Mouse (Mus musculus): ENCODE data around the gene Stk19.
"Not testable (repeated sequence)": the region's sequence is repeated elsewhere in the genome, so short reads cannot be mapped to it uniquely, and the experiment has no call there.

Stk19 gene

GRCm38 (mm10) chr17:34838785-34839184, 2.0 kb upstream of the Stk19 start:
- no peak for DNase-seq

DNA sequence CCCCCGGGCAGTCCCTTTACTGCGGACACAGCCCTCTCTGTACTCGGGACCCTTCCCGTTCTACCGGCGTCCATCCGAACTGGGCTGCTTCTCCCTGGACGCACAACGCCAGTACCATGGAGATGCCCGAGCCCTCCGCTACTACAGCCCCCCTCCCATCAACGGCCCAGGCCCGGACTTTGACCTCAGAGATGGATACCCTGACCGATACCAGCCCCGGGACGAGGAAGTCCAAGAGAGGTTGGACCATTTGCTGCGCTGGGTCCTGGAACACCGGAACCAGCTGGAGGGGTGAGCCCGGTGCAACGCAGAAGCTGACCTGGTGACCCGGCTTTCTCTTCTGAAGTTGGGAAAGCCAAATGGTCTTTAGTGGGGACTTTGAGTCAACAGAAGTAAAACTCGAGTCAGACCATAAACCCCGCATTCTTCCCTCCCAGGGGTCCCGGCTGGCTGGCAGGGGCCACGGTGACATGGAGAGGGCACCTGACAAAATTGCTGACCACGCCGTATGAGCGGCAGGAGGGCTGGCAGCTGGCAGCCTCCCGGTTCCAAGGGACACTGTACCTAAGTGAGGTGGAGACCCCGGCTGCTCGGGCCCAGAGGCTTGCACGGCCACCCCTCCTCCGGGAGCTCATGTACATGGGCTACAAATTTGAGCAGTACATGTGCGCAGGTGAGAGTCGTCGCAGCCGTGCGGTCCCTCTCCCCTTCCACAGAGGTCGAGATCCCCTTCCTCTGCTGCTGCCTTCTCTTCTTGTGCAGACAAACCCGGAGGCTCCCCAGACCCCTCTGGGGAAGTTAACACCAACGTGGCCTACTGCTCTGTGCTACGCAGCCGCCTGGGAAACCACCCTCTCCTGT, 949 bp upstream of the Stk19 start:
- DNase-seq, result peak; percentile 47

DNA sequence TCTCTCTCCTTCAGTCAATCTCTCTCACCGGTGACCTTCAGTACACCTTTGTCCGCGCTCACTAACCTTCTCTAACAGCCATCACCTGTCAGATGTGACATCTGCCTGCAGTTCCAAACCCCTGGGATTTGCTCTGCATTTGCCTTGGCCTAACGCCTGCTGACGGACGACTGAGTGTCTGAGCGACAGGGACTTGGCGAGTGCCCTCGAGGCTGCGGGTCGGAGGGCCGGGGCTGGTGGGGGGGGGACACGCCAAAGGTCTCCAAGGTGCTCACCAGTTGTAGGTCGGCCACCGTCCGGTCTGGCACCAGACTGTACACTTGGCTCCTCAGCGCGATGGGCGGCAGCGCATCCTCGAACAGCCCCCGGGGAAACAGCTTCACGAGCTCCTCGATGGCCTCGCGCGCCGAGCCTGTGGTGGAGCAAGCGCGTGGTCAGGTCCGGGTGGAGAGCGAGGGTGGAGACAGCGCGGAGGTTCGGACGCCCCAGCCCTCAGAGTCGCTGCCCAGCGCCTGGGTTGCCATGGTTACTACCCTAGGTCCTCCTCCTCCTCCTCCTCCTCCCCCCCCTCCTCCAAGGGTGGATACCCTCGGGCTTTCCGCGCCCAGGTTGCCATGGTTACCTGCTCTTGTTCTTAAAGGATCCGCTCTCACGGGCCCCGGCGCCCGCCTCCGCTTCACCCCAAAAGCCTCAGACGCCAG, 440 bp downstream of the Stk19 start:
- no peak for DNase-seq

GRCm38 (mm10) chr17:34830776-34831175, 6.0 kb downstream of the Stk19 start:
- not testable (repeated sequence) for DNase-seq

- no peak for DNase-seq
Measured at GRCm38 (mm10) chr17:34814818-34815370, 21.9 kb downstream of the Stk19 start.

DNA sequence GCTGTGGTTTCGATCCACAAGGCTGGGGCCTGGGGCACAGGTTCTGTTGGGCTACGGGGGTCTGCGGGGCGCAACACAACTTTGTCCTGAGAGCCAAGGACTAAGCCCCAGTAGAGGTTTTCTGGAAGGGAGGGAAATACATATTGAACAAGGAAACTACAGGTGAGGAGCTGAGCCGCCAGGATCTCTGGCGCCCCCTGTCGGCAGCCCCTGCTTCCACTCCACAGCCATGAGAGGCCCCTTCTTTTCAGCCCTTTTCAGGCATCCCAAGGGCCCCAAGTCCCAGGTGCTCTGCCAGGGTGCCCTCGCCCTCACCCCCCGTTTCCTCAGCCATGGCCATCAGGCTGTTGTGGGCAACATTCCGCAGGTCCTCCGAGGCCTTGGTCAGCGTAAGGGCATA, 23.0 kb downstream of the Stk19 start:
- DNase-seq, result peak; percentile 59

GRCm38 (mm10) chr17:34811275-34811674, 25.5 kb downstream of the Stk19 start:
- DNase-seq, result no peak

DNA sequence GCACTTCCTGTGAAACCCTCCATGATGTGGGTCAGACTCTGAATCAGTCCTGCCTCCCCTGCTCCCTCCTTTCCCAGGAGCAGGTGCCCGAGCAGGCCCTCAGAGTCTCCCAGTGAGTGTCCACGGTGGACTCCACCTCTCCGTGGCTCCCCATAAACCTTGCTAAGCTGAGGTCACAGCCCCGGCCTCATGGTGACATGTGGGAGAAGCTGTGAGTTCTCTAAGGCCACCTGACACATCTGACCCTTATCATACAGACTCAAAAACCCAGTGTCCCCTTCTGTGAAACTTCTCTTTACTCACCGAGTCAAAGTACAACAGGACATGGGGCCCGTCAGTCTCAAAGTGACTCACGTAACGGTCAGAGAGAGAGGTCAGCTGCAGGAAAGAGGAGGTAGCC, 25.9 kb downstream of the Stk19 start:
- not testable (repeated sequence) for DNase-seq

DNA sequence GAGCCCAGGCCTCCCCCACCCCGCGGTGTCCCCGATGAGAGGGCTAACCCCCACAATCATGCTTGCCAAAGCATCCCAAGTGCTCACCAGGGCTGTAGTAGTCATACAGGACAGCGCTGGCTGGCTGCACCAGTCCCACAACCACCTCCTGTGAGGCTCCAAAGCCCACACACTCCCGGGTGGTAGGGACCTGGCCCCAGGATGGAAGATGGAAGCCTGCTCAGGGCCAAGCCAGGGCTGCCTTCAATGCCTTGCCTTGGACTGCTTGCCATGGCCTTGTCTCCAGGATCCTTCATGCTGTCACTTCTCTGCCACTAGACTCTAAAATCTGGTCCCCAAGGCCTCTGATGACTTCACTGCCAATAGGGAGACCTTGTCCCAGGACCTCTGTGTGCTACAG, 26.3 kb downstream of the Stk19 start:
- not testable (repeated sequence) for DNase-seq

GRCm38 (mm10) chr17:34808599-34809205, 28.0 kb downstream of the Stk19 start:
- no peak for DNase-seq

DNA sequence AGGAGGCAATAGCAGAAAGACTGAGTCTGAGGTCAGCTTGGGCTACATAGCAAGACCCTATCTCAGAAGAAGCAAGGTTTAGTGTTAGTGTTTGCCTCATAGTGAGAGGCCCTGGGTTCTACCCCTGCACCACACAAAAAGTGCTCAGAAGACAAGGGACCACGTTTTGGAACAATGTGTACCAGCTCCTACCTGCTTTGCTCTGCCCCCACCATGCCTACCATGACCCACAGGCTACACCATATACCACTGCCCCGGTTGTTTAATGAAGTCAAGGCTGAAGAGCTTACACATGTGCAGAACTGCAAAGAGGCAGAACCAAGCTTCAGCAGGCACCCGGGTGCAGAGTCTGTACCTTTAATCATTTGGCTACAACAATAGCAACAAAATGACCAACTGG, 29.6 kb downstream of the Stk19 start:
- no peak for DNase-seq

DNA sequence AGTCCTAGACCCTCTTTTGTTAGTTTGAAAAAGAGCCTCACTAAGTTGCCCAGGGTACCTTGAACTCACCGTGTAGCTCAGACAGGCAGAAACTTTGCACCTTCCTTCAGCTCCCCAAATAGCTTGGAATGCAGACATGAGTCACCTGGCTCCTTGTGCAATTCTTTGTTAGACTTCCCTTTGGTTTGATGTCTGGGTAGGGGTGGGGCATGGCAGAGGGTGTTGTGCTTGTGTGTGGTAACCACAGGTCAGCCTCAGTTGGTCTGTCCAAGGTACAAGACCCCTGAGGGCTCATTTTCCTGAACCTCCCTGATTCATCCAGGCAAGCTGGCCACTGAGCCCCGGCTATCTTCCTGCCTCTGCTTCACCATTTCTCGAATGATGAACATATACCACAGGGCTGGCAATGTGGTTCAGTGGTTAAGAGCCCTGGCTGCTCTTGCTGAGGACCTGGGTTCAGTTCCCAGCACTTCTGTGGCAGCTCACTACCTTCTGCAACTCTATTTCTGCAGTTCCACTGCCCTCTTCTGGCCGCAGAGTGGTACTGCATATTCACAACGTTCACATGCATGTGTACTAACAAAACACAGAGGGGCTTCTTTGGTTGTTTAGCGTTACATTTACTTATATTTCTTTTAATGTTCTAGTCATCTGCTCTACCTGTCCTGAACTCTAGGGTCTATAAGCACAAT, 31.7 kb downstream of the Stk19 start:
- DNase-seq, result no peak

DNA sequence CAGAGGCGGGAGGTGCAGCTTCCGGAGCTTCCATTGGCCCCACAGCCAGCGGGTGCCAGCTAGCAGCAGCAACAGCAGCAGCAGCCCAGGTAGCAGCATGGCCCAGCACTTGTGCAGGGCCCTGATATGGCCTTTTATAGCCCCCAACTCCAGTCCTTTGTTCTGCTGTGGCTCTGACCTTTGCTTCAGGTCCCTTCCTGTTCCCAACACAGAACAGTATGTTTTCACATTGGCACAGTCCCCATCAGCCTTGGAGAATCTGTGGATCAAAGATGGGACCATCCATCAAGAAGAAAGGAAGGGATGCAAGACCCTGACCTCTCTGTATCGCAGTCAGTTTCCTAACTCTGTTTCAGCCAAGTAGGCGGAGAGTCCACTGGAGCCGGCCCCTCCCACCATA, 32.4 kb downstream of the Stk19 start, which contains the start of gene Cyp21a1:
Gene Cyp21a1, minus strand, starts transcription at position 261 of the 400 bp plus-strand sequence.
- not testable (repeated sequence) for DNase-seq

DNA sequence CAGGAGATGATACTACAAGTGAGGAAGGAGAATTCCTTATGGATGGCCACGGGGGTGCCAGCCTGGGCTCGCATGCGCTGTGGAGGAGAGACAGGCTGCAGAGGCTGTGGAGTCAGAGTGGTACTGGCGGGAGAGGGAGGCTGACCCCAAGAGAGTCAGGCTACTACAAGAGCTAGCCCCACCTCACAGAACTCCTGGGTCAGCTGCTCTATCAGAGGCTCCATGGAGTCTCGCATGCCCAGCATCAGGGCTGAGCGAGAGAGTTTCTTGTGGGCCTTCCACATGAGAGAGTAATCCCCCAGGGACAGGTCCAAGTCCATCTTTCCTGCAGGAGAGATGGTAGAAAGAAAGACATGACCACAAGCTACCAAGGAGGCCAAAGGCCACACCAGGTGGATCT, 33.4 kb downstream of the Stk19 start:
- DNase-seq, result not testable (repeated sequence)

DNA sequence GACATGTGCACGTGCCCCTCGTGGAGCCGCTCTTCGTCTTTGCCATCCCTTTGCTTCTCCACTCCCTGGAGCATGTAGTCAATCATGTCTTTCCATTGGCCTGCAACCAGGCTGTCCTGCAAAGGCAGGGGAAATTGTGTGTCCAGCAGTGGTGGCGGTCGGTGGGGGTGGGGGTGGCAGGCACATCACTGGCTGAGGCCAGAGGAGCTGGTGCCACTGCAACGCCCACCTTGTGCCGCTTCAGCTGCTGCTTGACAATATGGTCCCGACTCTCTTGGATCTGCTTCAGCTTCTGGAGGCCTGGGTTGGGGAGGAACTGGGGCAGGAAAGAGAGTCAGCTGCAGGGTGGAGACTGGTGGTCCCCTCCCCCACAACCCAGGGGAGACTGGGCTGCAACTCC, 34.0 kb downstream of the Stk19 start:
- not testable (repeated sequence) for DNase-seq

DNA sequence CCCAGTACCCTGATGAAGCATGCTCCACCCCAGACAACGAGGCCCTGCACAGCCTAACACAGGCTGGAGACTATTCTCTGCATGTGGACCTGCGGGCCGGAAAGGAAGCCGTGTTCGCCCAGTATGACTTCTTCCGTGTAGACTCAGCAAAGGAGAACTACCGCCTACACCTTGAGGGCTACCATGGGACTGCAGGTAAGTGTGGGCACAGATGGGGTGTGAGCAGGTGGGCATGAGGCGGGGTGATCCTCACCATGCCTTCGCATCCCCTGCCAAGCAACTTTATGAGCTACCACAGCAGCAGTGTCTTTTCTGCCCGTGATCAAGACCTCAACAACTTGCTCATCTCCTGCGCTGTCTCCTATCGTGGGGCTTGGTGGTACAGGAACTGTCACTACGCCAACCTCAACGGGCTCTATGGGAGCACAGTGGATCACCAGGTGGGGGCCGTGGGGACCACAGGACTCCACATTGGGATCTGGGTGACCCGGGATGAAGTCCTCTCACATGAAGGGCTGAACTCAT, 35.9 kb downstream of the Stk19 start:
- not testable (repeated sequence) for DNase-seq

GRCm38 (mm10) chr17:34799531-34799925, 37.2 kb downstream of the Stk19 start:
- no peak for DNase-seq

- DNase-seq, result no peak
Measured at GRCm38 (mm10) chr17:34798866-34799530, 37.7 kb downstream of the Stk19 start.

- not testable (repeated sequence) for DNase-seq
Measured at GRCm38 (mm10) chr17:34798071-34798470, 38.7 kb downstream of the Stk19 start.

DNA sequence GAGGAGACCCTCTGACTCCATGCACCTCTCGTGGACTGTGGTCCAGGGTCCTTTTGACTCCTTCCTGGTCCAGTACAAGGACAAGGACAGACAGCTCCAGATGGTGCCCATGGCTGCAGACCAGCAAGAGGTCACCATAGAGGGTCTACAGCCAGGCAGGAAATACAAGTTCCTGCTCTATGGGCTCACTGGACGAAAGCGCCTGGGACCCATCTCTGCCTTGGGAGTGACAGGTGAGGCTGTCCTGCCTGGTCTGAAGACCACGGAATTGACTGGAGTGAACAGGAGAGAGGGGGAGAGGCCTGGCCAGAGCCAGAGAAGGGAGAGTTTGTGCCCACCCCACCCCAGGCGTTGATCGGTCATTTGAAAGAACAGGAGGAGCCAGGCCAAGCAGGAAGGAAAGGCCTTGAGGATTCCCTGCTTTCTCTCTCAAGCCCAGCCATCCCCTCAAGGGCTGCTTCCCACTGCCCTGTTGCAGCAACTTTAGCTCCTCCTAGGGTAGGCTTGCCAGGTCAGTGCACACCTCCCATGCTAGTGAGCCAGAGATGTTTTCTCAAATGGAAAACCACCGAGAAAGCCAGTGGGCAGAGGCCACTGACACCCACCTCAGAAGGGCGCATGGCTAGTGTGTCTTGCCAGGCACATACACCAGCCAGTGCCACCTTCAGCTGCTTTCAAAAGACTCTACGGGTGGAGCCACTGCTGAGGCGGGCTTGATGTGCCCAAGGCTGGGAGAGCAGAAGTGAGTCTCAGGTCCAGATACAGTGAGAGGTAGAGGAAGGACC, 39.3 kb downstream of the Stk19 start:
- not testable (repeated sequence) for DNase-seq
